Mouse (Mus musculus): ENCODE measurements at regions not wholly inside any gene's neighbourhood (a gene's known extent, or its start where the extent isn't known, plus 50 kb on each side); places are given as distances from the start of the nearest gene placed in this dataset.

GRCm38 (mm10) chr14:36624134-36624533 is 344.4 kb downstream of the Ccser2 start:
- TF ChIP-seq CTCF (IDR thresholded peaks at IDR 0.05; ENCODE audit: insufficient read depth, low read depth, low read length) = no peak
- no peak for TF ChIP-seq POLR2A (IDR thresholded peaks at IDR 0.05; ENCODE audit: insufficient read depth, low read depth, low read length)
